Mouse (Mus musculus) testis, adult 2 months (tissue): Measurements from ENCODE around the gene Klk14. TPM values are rescaled to one million over a fixed set of nuclear protein-coding genes. Genes with fewer than 3 reads are reported as not detected.
"Not testable (repeated sequence)": the region's sequence is repeated elsewhere in the genome, so short reads cannot be mapped to it uniquely, and the experiment has no call there.

Source experiments
- H3K27ac ChIP-seq: fragments of 200-500 bp; 2 replicates; pipeline ENCODE4 v1.5.1; 2012; ENCODE audit warnings: low read depth, low read length; ENCODE audit not compliant: control insufficient read depth, insufficient read depth
- H3K27me3 ChIP-seq: fragments of 200-500 bp; 2 replicates; pipeline ENCODE4 v1.6.1; 2012; ENCODE audit warnings: mild to moderate bottlenecking, low read length, moderate library complexity; ENCODE audit not compliant: control insufficient read depth, insufficient read depth
- H3K36me3 ChIP-seq: fragments of 200-500 bp; 2 replicates; pipeline ENCODE4 v1.6.1; 2012; ENCODE audit warnings: mild to moderate bottlenecking, low read length; ENCODE audit not compliant: control insufficient read depth, insufficient read depth
- H3K4me1 ChIP-seq: fragments of 200-500 bp; 2 replicates; pipeline ENCODE4 v1.6.1; 2012; ENCODE audit warnings: low read length; ENCODE audit not compliant: control insufficient read depth, insufficient read depth
- H3K4me3 ChIP-seq: fragments of 200-500 bp; 2 replicates; pipeline ENCODE4 v1.5.1; 2012; ENCODE audit warnings: low read depth, mild to moderate bottlenecking, low read length, moderate library complexity, mixed read lengths; ENCODE audit not compliant: control insufficient read depth
- CTCF ChIP-seq: fragments of 200-500 bp; IDR thresholded peaks from 2 replicates; pipeline ENCODE4 v1.5.1; 2012; ENCODE audit warnings: low read depth, mild to moderate bottlenecking, inconsistent platforms, low read length, moderate library complexity; ENCODE audit not compliant: control insufficient read depth, insufficient read depth, insufficient replicate concordance
- POLR2A ChIP-seq: fragments of 200-500 bp; IDR thresholded peaks from 2 replicates; pipeline ENCODE4 v1.6.1; 2012; ENCODE audit warnings: low read depth, mild to moderate bottlenecking, inconsistent platforms, low read length, moderate library complexity; ENCODE audit not compliant: control insufficient read depth
- polyA plus RNA-seq: library from polyadenylated mRNA; depleted of rRNA; stranded (reverse); fragments of >200 nt; gene quantifications from 2 replicates; pipeline ENCODE4 v1.2.3, GENCODE M21; 2012

The Klk14 gene
- polyA plus RNA-seq, 1 experiment = 0.23 TPM

DNA sequence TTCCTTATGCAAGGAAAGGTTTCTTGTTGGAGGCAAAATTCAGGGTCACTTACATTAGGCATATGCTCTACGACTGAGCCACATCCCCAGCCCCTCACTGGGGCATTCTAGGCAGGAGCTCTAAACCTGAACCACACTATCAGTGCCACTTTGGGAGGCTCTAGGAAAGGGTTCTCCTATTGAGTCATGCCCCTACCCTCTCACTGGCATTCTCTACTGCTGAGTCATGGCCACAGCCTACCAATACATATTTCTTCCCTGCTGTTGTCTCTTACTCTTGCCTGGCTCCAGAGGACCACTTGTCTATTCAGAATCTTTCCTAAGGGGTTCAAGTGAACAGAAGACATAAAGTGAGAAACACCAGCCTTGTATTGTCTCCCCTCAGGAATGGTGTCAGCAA is 27.4 kb upstream of the Klk14 start:
- Histone ChIP-seq H3K4me1 (no peaks in the 10 kb centered on the region), H3K27me3 (no peaks in the 10 kb centered on the region), H3K36me3 (no peaks in the 10 kb centered on the region), H3K27ac (no peak overlapping the region), H3K4me3 (no peak overlapping the region)
- no peak for TF ChIP-seq POLR2A
- no peak for TF ChIP-seq CTCF

- not testable (repeated sequence) for H3K27ac ChIP-seq, H3K4me3 ChIP-seq, H3K36me3 ChIP-seq, H3K27me3 ChIP-seq, H3K4me1 ChIP-seq
Measured at GRCm38 (mm10) chr7:43667221-43667620, 23.0 kb upstream of the Klk14 start.

- TF ChIP-seq CTCF (no peak), POLR2A (no peak)
- Histone ChIP-seq H3K27me3 (no peaks in the 10 kb centered on the region), H3K4me3 (no peak overlapping the region), H3K36me3 (no peaks in the 10 kb centered on the region), H3K4me1 (peaks cover 10% of the 10 kb centered on the region), H3K27ac (no peak overlapping the region)
Measured at GRCm38 (mm10) chr7:43668582-43668981, 21.6 kb upstream of the Klk14 start.

GRCm38 (mm10) chr7:43671064-43671808 is 19.0 kb upstream of the Klk14 start:
- Histone ChIP-seq H3K27ac (peak overlapping the region; percentile 1; the same call in 1 of the 2 replicates), H3K4me1 (peaks cover 14% of the 10 kb centered on the region), H3K27me3 (no peaks in the 10 kb centered on the region), H3K36me3 (no peaks in the 10 kb centered on the region), H3K4me3 (peak overlapping the region; percentile 90)
- TF ChIP-seq POLR2A = no peak
- TF ChIP-seq CTCF = no peak

- TF ChIP-seq CTCF (no peak), POLR2A (0 out of 2 replicates have a peak, but pooled peaks have one; percentile 22)
- Histone ChIP-seq H3K27ac (peak within 1 kb of the TSS; percentile 30), H3K27me3 (no peaks in the 10 kb centered on the region), H3K4me3 (peak within 1 kb of the TSS; percentile 90), H3K4me1 (peaks cover 17% of the 10 kb centered on the region), H3K36me3 (no peaks in the 10 kb centered on the region)
Measured at GRCm38 (mm10) chr7:43671809-43672580, 18.2 kb upstream of the Klk14 start, which contains the start of gene Ctu1. TSS of gene Ctu1 (plus strand) at chr7:43672016.

DNA sequence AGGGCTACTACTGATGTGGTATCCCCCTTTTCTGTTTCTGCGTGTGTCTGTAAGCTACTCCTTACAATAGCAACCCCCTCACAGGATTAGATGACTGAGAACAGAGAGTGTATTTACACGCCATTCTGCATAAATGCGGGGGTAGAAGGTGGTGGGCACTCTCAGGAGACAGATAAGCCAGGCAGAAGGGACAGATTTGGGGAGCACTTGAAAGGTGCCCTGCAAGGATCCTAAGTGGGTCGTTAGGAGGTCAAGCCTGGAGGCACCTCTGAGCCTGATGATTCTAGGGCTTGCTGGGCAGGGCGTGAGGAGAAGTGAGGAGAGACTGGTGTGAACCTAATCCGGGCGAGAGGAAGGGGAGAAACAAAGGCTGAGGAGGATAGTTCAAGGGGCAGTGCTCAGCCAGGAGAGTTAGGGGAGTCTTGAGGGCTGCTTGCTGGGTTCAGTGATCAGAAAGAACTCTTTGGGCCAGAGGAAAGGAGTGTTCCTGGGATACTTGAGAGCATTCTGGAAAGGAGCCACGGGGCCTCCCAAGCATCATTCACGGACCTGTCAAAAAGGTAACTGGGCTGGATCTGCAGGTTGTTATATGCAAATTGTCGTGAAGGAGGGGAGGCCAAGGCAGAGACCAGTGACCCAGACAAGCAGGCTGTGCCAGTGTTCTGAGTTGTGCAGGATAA is 17.5 kb upstream of the Klk14 start:
- Histone ChIP-seq H3K36me3 (no peaks in the 10 kb centered on the region), H3K4me1 (peaks cover 17% of the 10 kb centered on the region), H3K27ac (no peak overlapping the region), H3K4me3 (no peak overlapping the region; the same call in 1 of the 2 replicates), H3K27me3 (no peaks in the 10 kb centered on the region)
- TF ChIP-seq CTCF (no peak), POLR2A (no peak)

- no peaks in the 10 kb centered on the region for H3K27me3 ChIP-seq
- no peak overlapping the region for H3K27ac ChIP-seq
- peaks cover 17% of the 10 kb centered on the region for H3K4me1 ChIP-seq
- H3K4me3 ChIP-seq = no peak overlapping the region
- no peaks in the 10 kb centered on the region for H3K36me3 ChIP-seq
- TF ChIP-seq POLR2A (no peak), CTCF (no peak)
Measured at GRCm38 (mm10) chr7:43675091-43675490, 15.1 kb upstream of the Klk14 start.
